Mouse (Mus musculus): ENCODE results near the gene Atp8b4. TPM values are rescaled to one million over a fixed set of nuclear protein-coding genes. Genes with fewer than 3 reads are reported as not detected.

Gene Atp8b4
- polyA plus RNA-seq, 2 experiments = 3.0 to 4.9 TPM

DNA sequence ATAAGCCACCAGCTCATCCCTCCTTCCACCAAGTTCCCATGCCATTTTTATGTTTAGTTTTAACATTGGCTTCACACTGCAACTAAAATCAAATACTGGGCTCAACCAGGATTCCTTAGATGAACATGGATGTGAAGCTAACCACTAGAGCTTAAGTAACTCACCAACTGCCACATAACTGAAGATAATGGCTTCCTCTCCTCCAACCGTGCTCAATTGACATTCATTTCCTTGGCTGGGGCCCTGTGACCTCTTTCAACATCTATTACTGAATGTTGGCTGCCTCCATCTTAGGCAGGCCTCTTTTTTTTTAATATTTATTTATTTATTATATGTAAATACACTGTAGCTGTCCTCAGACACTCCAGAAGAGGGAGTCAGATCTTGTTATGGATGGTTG, 7.8 kb upstream of the Atp8b4 start:
- Histone ChIP-seq H3K36me3 (replicated peaks; ENCODE audit: control insufficient read depth, insufficient read depth, low read depth) (no peaks in the 10 kb centered on the region), H3K4me3 (ENCODE audit: insufficient read depth in 1 of 2, low read depth in 2 of 2, low read length in 2 of 2) (no peak overlapping the region), H3K27ac (no peak overlapping the region), H3K4me2 (ENCODE audit: low read depth) (no peak overlapping the region), H3K9me3 (ENCODE audit: control insufficient read depth, low read length) (no peaks in the 10 kb centered on the region), H3K27me3 (ENCODE audit: control insufficient read depth, insufficient read depth, low read length) (no peaks in the 10 kb centered on the region), H3K4me1 (replicated peaks; ENCODE audit: control insufficient read depth in 2 of 2, insufficient read depth in 2 of 2, low read length in 1 of 2) (no peaks in the 10 kb centered on the region), H3K9ac (replicated peaks) (no peak overlapping the region)
- DNase-seq (ENCODE audit: low read depth in 3 of 3, low spot score in 3 of 3) (no peak), ATAC-seq (ENCODE audit: insufficient read depth) (no peak)
- WGBS (ENCODE audit: insufficient replicate concordance) = 3% methylated on average over 1 of the region's 1 CpGs
- TF ChIP-seq CTCF (IDR thresholded peaks at IDR 0.05; ENCODE audit: low read depth) (no peak), EP300 (IDR thresholded peaks at IDR 0.05; ENCODE audit: low read depth) (no peak)

DNA sequence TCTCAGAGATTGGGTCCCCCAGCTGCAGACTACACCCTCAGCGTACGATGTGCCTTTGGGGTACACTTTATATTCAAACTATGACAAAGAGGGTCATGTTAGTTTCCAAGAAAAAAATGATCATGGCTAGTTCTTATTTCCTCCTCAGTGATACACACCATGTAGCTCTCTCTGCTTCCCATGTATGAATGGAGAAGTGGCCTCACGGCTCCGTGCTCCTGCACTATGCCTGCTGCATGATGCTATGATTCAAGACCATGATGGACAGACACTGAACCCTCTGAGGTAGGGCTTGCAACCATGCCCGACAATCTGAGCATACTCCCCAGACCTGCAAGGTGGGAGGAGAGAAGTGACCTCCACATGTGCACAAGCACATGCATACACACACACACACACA, 7.0 kb upstream of the Atp8b4 start:
- H3K4me2 ChIP-seq (ENCODE audit: low read depth) = no peak overlapping the region
- TF ChIP-seq EP300 (IDR thresholded peaks at IDR 0.05; ENCODE audit: low read depth) (no peak), CTCF (IDR thresholded peaks at IDR 0.05; ENCODE audit: low read depth) (no peak)
- H3K4me1 ChIP-seq (replicated peaks; ENCODE audit: control insufficient read depth in 2 of 2, insufficient read depth in 2 of 2, low read length in 1 of 2) = no peaks in the 10 kb centered on the region
- H3K27me3 ChIP-seq (ENCODE audit: control insufficient read depth, insufficient read depth, low read length) = no peaks in the 10 kb centered on the region
- ATAC-seq (ENCODE audit: insufficient read depth) (no peak), DNase-seq (ENCODE audit: low read depth in 3 of 3, low spot score in 3 of 3) (no peak)
- H3K9ac ChIP-seq (replicated peaks) = no peak overlapping the region
- no peaks in the 10 kb centered on the region for H3K9me3 ChIP-seq (ENCODE audit: control insufficient read depth, low read length)
- WGBS (ENCODE audit: insufficient replicate concordance) = 60% methylated on average over 5 of the region's 5 CpGs
- H3K36me3 ChIP-seq (replicated peaks; ENCODE audit: control insufficient read depth, insufficient read depth, low read depth) = no peaks in the 10 kb centered on the region
- H3K4me3 ChIP-seq (ENCODE audit: insufficient read depth in 1 of 2, low read depth in 2 of 2, low read length in 2 of 2) = no peak overlapping the region
- H3K27ac ChIP-seq = no peak overlapping the region

DNA sequence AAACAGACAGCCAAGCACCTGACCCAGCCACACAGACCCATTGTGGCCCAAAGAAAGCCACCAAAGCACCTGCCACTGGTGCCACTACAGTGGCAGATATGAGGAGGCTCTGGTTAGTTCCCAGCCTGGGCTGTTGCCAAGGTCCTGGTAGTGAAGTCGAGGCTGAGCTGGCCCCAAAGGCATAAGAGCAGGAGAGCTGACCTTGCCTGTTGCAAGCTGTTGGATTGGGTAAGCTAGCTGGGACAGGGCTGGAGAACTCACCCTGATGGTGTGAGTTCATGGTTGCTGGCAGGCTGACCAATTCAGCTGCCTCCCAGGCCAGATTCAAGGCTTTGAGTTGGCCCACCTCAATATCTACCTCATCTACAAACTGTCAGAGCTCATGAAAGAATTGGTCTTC, 4.7 kb upstream of the Atp8b4 start:
- no peak for DNase-seq (ENCODE audit: low read depth in 3 of 3, low spot score in 3 of 3)
- WGBS (ENCODE audit: insufficient replicate concordance) = 60% methylated on average over 1 of the region's 1 CpGs
- H3K4me1 ChIP-seq (replicated peaks; ENCODE audit: control insufficient read depth in 2 of 2, insufficient read depth in 2 of 2, low read length in 1 of 2) = no peaks in the 10 kb centered on the region
- TF ChIP-seq EP300 (IDR thresholded peaks at IDR 0.05; ENCODE audit: low read depth) (no peak), CTCF (IDR thresholded peaks at IDR 0.05; ENCODE audit: low read depth) (no peak)
- H3K27me3 ChIP-seq (ENCODE audit: control insufficient read depth, insufficient read depth, low read length) = no peaks in the 10 kb centered on the region
- no peak for ATAC-seq (ENCODE audit: insufficient read depth)
- no peaks in the 10 kb centered on the region for H3K9me3 ChIP-seq (ENCODE audit: control insufficient read depth, low read length)
- no peak overlapping the region for H3K4me3 ChIP-seq (ENCODE audit: insufficient read depth in 1 of 2, low read depth in 2 of 2, low read length in 2 of 2)
- H3K4me2 ChIP-seq (ENCODE audit: low read depth) = no peak overlapping the region
- no peaks in the 10 kb centered on the region for H3K36me3 ChIP-seq (replicated peaks; ENCODE audit: control insufficient read depth, insufficient read depth, low read depth)
- H3K27ac ChIP-seq = no peak overlapping the region
- H3K9ac ChIP-seq (replicated peaks) = no peak overlapping the region

DNA sequence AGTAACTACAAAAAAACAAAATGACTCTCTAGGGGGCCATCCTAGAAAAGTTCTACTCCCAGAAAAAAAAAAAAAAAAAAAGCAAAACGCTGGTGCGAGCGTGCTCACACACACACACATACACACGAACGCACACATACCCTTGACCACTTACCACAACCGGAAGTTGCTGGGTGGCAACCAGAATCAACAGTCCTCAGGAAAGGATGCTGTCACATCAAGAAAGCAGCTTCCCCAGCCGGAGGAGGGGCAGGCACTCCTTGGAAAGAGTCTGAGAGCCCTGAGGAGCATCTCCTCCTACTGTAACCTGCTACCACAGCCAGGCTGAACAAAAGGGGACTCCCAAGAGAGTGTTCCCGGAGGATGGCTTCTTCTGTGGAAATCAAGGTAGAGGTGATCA, 744 bp downstream of the Atp8b4 start:
- Histone ChIP-seq H3K4me3 (ENCODE audit: insufficient read depth in 1 of 2, low read depth in 2 of 2, low read length in 2 of 2) (peak overlapping the region in 1 of 2 experiments; percentile 8; a peak in 2 of 4 replicates), H3K27ac (no peak overlapping the region), H3K9me3 (ENCODE audit: control insufficient read depth, low read length) (no peaks in the 10 kb centered on the region), H3K4me2 (ENCODE audit: low read depth) (no peak overlapping the region), H3K9ac (replicated peaks) (no peak overlapping the region), H3K36me3 (replicated peaks; ENCODE audit: control insufficient read depth, insufficient read depth, low read depth) (no peaks in the 10 kb centered on the region), H3K27me3 (ENCODE audit: control insufficient read depth, insufficient read depth, low read length) (no peaks in the 10 kb centered on the region), H3K4me1 (replicated peaks; ENCODE audit: control insufficient read depth in 2 of 2, insufficient read depth in 2 of 2, low read length in 1 of 2) (no peaks in the 10 kb centered on the region)
- 22% methylated on average over 8 of the region's 8 CpGs for WGBS (ENCODE audit: insufficient replicate concordance)
- TF ChIP-seq CTCF (IDR thresholded peaks at IDR 0.05; ENCODE audit: low read depth) (no peak), EP300 (IDR thresholded peaks at IDR 0.05; ENCODE audit: low read depth) (no peak)
- no peak for ATAC-seq (ENCODE audit: insufficient read depth)
- DNase-seq (ENCODE audit: low read depth in 3 of 3, low spot score in 3 of 3) = peak in 1 of 3 experiments; percentile 26

DNA sequence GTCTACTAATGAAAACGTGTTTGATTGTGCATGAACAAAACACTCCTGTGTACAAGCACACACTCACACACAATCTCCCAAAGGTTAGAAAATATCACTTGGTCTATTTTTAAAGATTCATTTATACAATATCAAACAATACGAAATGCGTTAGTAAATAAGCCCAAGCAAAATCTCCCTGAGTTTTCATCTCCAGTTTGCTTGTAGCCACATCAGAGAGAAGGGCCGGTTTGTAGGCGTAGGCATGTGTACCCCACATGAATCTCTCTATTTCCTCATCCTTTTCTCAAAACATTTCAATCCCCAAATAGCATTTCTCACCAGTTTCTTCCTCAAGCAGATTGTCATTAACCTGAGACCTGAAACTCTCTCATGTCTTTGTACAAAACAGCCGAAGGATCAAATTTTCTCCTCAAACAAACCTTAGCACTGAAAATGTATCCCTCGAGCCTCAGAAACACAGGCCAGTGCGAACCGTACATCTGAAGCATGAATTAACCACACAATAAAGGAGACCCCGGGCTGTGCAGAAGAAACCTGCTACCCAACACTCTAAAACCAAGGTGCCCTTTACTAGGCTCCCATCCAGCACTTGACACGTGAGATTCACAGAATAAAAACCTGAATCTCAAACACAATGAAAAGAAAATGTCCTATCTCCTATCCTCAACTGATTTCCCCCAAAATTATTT, 1.6 kb downstream of the Atp8b4 start:
- Histone ChIP-seq H3K9me3 (ENCODE audit: control insufficient read depth, low read length) (no peaks in the 10 kb centered on the region), H3K27ac (no peak overlapping the region), H3K4me2 (ENCODE audit: low read depth) (no peak overlapping the region; the same call in 1 of the 2 replicates), H3K9ac (replicated peaks) (no peak overlapping the region), H3K27me3 (ENCODE audit: control insufficient read depth, insufficient read depth, low read length) (no peaks in the 10 kb centered on the region), H3K4me1 (replicated peaks; ENCODE audit: control insufficient read depth in 2 of 2, insufficient read depth in 2 of 2, low read length in 1 of 2) (no peaks in the 10 kb centered on the region), H3K4me3 (ENCODE audit: insufficient read depth in 1 of 2, low read depth in 2 of 2, low read length in 2 of 2) (peak overlapping the region in 1 of 2 experiments; percentile 23; a peak in 2 of 4 replicates), H3K36me3 (replicated peaks; ENCODE audit: control insufficient read depth, insufficient read depth, low read depth) (no peaks in the 10 kb centered on the region)
- ATAC-seq (ENCODE audit: insufficient read depth) = no peak
- TF ChIP-seq EP300 (IDR thresholded peaks at IDR 0.05; ENCODE audit: low read depth) = no peak
- TF ChIP-seq CTCF (IDR thresholded peaks at IDR 0.05; ENCODE audit: low read depth) = no peak
- DNase-seq (ENCODE audit: low read depth in 3 of 3, low spot score in 3 of 3) = no peak
- WGBS (ENCODE audit: insufficient replicate concordance) = 60% methylated on average over 11 of the region's 11 CpGs
